Mouse (Mus musculus) cerebellum, adult 9-10 months (tissue): Measurements from ENCODE around the gene Pold4.

ENCODE experiments used
- DNase-seq: peaks from one replicate; pipeline ENCODE4 v3.0.0; 2022

The Pold4 gene

GRCm38 (mm10) chr19:4204889-4205288 lies 26.8 kb upstream of the Pold4 start:
- no peak for DNase-seq

- DNase-seq = peak; percentile 81
Measured at GRCm38 (mm10) chr19:4206971-4207370, 24.7 kb upstream of the Pold4 start.

GRCm38 (mm10) chr19:4208563-4208962 lies 23.1 kb upstream of the Pold4 start:
- no peak for DNase-seq

- DNase-seq = no peak
Measured at GRCm38 (mm10) chr19:4211891-4212588, 19.7 kb upstream of the Pold4 start.

- no peak for DNase-seq
Measured at GRCm38 (mm10) chr19:4213524-4213974, 18.1 kb upstream of the Pold4 start.

- DNase-seq = no peak
Measured at GRCm38 (mm10) chr19:4214071-4214770, 17.5 kb upstream of the Pold4 start, which contains the start of the genes Clcf1 and AC109138.7. Gene Clcf1 (plus strand): TSS chr19:4214238. Gene AC109138.7 (plus strand): TSS chr19:4214357.

- no peak for DNase-seq
Measured at GRCm38 (mm10) chr19:4214771-4215450, 16.8 kb upstream of the Pold4 start.

- DNase-seq = no peak
Measured at GRCm38 (mm10) chr19:4215451-4215840, 16.3 kb upstream of the Pold4 start.

GRCm38 (mm10) chr19:4216041-4216685 lies 15.5 kb upstream of the Pold4 start:
- DNase-seq = no peak

- DNase-seq = no peak
Measured at GRCm38 (mm10) chr19:4217140-4217539, 14.6 kb upstream of the Pold4 start.

GRCm38 (mm10) chr19:4217855-4218254 lies 13.8 kb upstream of the Pold4 start:
- DNase-seq = no peak

GRCm38 (mm10) chr19:4218293-4218692 lies 13.4 kb upstream of the Pold4 start:
- DNase-seq = no peak

GRCm38 (mm10) chr19:4218784-4219183 lies 12.9 kb upstream of the Pold4 start:
- no peak for DNase-seq

GRCm38 (mm10) chr19:4219943-4220342 lies 11.8 kb upstream of the Pold4 start:
- no peak for DNase-seq

GRCm38 (mm10) chr19:4220416-4220815 lies 11.3 kb upstream of the Pold4 start:
- no peak for DNase-seq

- no peak for DNase-seq
Measured at GRCm38 (mm10) chr19:4220957-4221743, 10.5 kb upstream of the Pold4 start.

GRCm38 (mm10) chr19:4222165-4222564 lies 9.5 kb upstream of the Pold4 start:
- DNase-seq = no peak

- no peak for DNase-seq
Measured at GRCm38 (mm10) chr19:4226779-4227178, 4.9 kb upstream of the Pold4 start.

GRCm38 (mm10) chr19:4227446-4227845 lies 4.3 kb upstream of the Pold4 start:
- no peak for DNase-seq

GRCm38 (mm10) chr19:4227894-4228678 lies 3.6 kb upstream of the Pold4 start:
- peak; percentile 83 for DNase-seq

GRCm38 (mm10) chr19:4228891-4229290 lies 2.8 kb upstream of the Pold4 start:
- DNase-seq = no peak
